ENCODE assay signal across 25 mouse cellular contexts in the genomic region with DNA sequence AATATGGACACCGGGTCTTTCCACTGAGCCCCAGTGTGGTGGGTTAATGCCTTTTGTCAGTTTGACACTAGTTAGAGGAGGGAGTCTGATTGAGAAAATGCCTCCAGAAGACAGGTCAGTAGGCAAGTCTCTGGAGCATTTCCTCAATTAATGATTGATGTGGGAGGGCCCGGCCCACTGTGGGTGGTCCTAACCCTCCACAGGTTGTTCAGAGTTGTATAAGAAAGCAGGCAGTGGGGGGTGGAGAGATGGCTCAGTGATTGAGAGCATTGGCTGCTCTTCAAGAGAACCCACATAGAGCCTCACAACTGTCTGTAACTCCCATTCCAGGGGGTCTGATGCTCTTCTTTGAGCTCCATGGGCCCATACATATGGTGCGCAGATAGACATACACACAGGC. TPM values are rescaled to one million over a fixed set of nuclear protein-coding genes. Genes with fewer than 3 reads are reported as not detected.
DNase-seq lines count a peak whose midpoint lies in the region; ATAC-seq and TF ChIP-seq lines count a peak whose summit lies in the region.
"Had no signal": no experiment of that assay in that cellular context is flagged by ENCODE, and none has a peak within 500 bp of the region (broad histone marks: within the 10 kb centered on the region; RNA-seq: fewer than 3 reads in every experiment).

No protein-coding gene starts in this region.

- H3K27ac ChIP-seq in intestine, postnatal 0 days (ENCODE audit: low read depth, low read length): peak overlapping the region; percentile 23; the same call in 1 of the 2 replicates
- peak overlapping the region; percentile 45; the same call in 1 of the 2 replicates for H3K27ac ChIP-seq in kidney, embryonic 16.5 days (ENCODE audit: low read length)
- no peak overlapping the region for H3K27ac ChIP-seq in midbrain, embryonic 14.5 days (replicated peaks; ENCODE audit: low read depth, low read length)
- H3K27ac ChIP-seq: embryonic facial prominence, embryonic 15.5 days; heart, embryonic 10.5 days; hindbrain, embryonic 14.5 days; limb, embryonic 13.5 days; liver, embryonic 12.5 days; midbrain, embryonic 12.5 days had no signal

- H3K4me3 ChIP-seq in intestine, postnatal 0 days (ENCODE audit: low read depth, low read length): no peak overlapping the region
- no peak overlapping the region for H3K4me3 ChIP-seq in kidney, embryonic 16.5 days (ENCODE audit: low read length)
- no peak overlapping the region for H3K4me3 ChIP-seq in midbrain, embryonic 14.5 days (replicated peaks; ENCODE audit: low read depth, low read length)
- H3K4me3 ChIP-seq: embryonic facial prominence, embryonic 15.5 days; heart, embryonic 10.5 days; limb, embryonic 13.5 days; liver, embryonic 12.5 days; midbrain, embryonic 12.5 days had no signal

- TF ChIP-seq CTCF in intestine, postnatal 0 days (IDR thresholded peaks at IDR 0.05; ENCODE audit: low read depth): no peak

- ATAC-seq in intestine, postnatal 0 days: no peak
- no peak for ATAC-seq in kidney, embryonic 16.5 days (ENCODE audit: low FRiP score, low TSS enrichment)
- no peak for ATAC-seq in midbrain, embryonic 14.5 days (ENCODE audit: low FRiP score, low TSS enrichment)
- ATAC-seq: forebrain, embryonic 14.5 days; inflammation-experienced regulatory T-cells, adult 6 months; liver, embryonic 12.5 days had no signal

- H3K9ac ChIP-seq in intestine, postnatal 0 days (ENCODE audit: low read depth, low read length): no peak overlapping the region
- H3K9ac ChIP-seq in kidney, embryonic 16.5 days (replicated peaks; ENCODE audit: low read length): no peak overlapping the region
- H3K9ac ChIP-seq in midbrain, embryonic 14.5 days (replicated peaks; ENCODE audit: low read length): no peak overlapping the region
- H3K9ac ChIP-seq: embryonic facial prominence, embryonic 15.5 days; hindbrain, embryonic 14.5 days; limb, embryonic 13.5 days; liver, embryonic 12.5 days; midbrain, embryonic 12.5 days had no signal

- H3K4me1 ChIP-seq in intestine, postnatal 0 days (replicated peaks; ENCODE audit: control insufficient read depth, insufficient read depth, low read length): 0 out of 2 replicates have a peak, but pooled peaks cover 5% of the 10 kb centered on the region
- H3K4me1 ChIP-seq in kidney, embryonic 16.5 days (ENCODE audit: insufficient read depth, low read length): peaks cover 17% of the 10 kb centered on the region
- peaks cover 10% of the 10 kb centered on the region for H3K4me1 ChIP-seq in midbrain, embryonic 14.5 days (ENCODE audit: control insufficient read depth, insufficient read depth, low read length)

- no peaks in the 10 kb centered on the region for H3K9me3 ChIP-seq in intestine, postnatal 0 days (ENCODE audit: control insufficient read depth)
- no peaks in the 10 kb centered on the region for H3K9me3 ChIP-seq in kidney, embryonic 16.5 days (ENCODE audit: low read length)
- H3K9me3 ChIP-seq in midbrain, embryonic 14.5 days (ENCODE audit: control insufficient read depth, low read length): no peaks in the 10 kb centered on the region
- H3K9me3 ChIP-seq: embryonic facial prominence, embryonic 15.5 days; heart, embryonic 10.5 days; limb, embryonic 13.5 days; liver, embryonic 12.5 days; midbrain, embryonic 12.5 days had no signal

- WGBS in intestine, postnatal 0 days: 54% methylated on average over 3 of the region's 3 CpGs
- 65% methylated on average over 3 of the region's 3 CpGs for WGBS in kidney, embryonic 16.5 days
- 52% methylated on average over 3 of the region's 3 CpGs for WGBS in midbrain, embryonic 14.5 days

- H3K36me3 ChIP-seq in intestine, postnatal 0 days (ENCODE audit: control insufficient read depth, insufficient read depth): no peaks in the 10 kb centered on the region
- no peaks in the 10 kb centered on the region for H3K36me3 ChIP-seq in kidney, embryonic 16.5 days (ENCODE audit: insufficient read depth, low read length)
- H3K36me3 ChIP-seq in midbrain, embryonic 14.5 days (ENCODE audit: control insufficient read depth, insufficient read depth, low read length): no peaks in the 10 kb centered on the region
- H3K36me3 ChIP-seq: embryonic facial prominence, embryonic 15.5 days; heart, embryonic 10.5 days; limb, embryonic 13.5 days; liver, embryonic 12.5 days; midbrain, embryonic 12.5 days had no signal

- peak; percentile 16 for DNase-seq in embryo, embryonic 10.5 days (ENCODE audit: low spot score)
- no peak for DNase-seq in embryo, embryonic 9.5 days (ENCODE audit: extremely low spot score)
- peak; percentile 66 to 80 for DNase-seq in kidney, postnatal 4 days
- DNase-seq in adipocyte (ENCODE audit: low spot score): no peak
- DNase-seq in midbrain, embryonic 14.5 days: no peak
- DNase-seq in ovary, adult 18-20 months (ENCODE audit: low spot score): no peak
- DNase-seq: adrenal gland, postnatal 10 days; cerebellum, adult 8-10 months; cerebellum, postnatal 36 days; gastrocnemius, postnatal 10 days; heart, postnatal 4 days; lung, adult 18-20 months; lung, postnatal 10 days; right cerebral cortex, postnatal 4 days; thymus, postnatal 25 days had no signal

- no peak overlapping the region for H3K4me2 ChIP-seq in intestine, postnatal 0 days (replicated peaks; ENCODE audit: low read depth)
- H3K4me2 ChIP-seq in kidney, embryonic 16.5 days (replicated peaks; ENCODE audit: low read depth, low read length): no peak overlapping the region
- H3K4me2 ChIP-seq in midbrain, embryonic 14.5 days (ENCODE audit: low read length): no peak overlapping the region
- H3K4me2 ChIP-seq: embryonic facial prominence, embryonic 15.5 days; hindbrain, embryonic 14.5 days; limb, embryonic 13.5 days; liver, embryonic 12.5 days; midbrain, embryonic 12.5 days had no signal

- H3K27me3 ChIP-seq in intestine, postnatal 0 days (replicated peaks; ENCODE audit: control insufficient read depth, insufficient read depth, low read length): no peaks in the 10 kb centered on the region
- H3K27me3 ChIP-seq in kidney, embryonic 16.5 days (ENCODE audit: insufficient read depth, low read length): peaks cover 4% of the 10 kb centered on the region; the same call in 1 of the 2 replicates
- H3K27me3 ChIP-seq in midbrain, embryonic 14.5 days (ENCODE audit: control insufficient read depth, insufficient read depth, low read length): peaks cover 21% of the 10 kb centered on the region

RNA-seq across cellular contexts. Expression of gene Rhpn2, which starts 2.4 kb away (rescaled TPM):
- polyA plus RNA-seq in intestine, postnatal 0 days (2015; fragmentation: Nextera tagmentation; extraction: Ambion mirVana): 63.3 and 75.0 TPM in 2 replicates
- polyA plus RNA-seq in kidney, embryonic 16.5 days (2015; fragmentation: Nextera tagmentation; extraction: Ambion mirVana): 16.3 TPM in 2 replicates
- 1.5 and 1.9 TPM in 2 replicates for polyA plus RNA-seq in midbrain, embryonic 14.5 days (2014; fragmentation: Nextera tagmentation; extraction: Ambion mirVana)

RNA-seq across cellular contexts. Expression of gene Gpatch1, which starts 13.3 kb away (rescaled TPM):
- polyA plus RNA-seq in intestine, postnatal 0 days (2015; fragmentation: Nextera tagmentation; extraction: Ambion mirVana): 8.6 and 9.1 TPM in 2 replicates
- polyA plus RNA-seq in kidney, embryonic 16.5 days (2015; fragmentation: Nextera tagmentation; extraction: Ambion mirVana): 19.6 and 19.9 TPM in 2 replicates
- 19.7 and 22.8 TPM in 2 replicates for polyA plus RNA-seq in midbrain, embryonic 14.5 days (2014; fragmentation: Nextera tagmentation; extraction: Ambion mirVana)

Comparison
In these comparisons a context has a peak if more than half of its experiments do, and no peak if none do; other contexts are left out.
1. DNase-seq: peak in embryo, embryonic 10.5 days (single experiment) and kidney, postnatal 4 days (2 of 2); none in embryo, embryonic 9.5 days (single experiment), adipocyte (single experiment), midbrain, embryonic 14.5 days (single experiment) and ovary, adult 18-20 months (single experiment).